Mouse (Mus musculus) thymus, postnatal 10 days (tissue): ENCODE measurements around the gene Cdx4.

Experiments used
- DNase-seq, 2 experiments: peaks; one replicate each; pipeline ENCODE4 v3.0.0; 2021; ENCODE audit warnings: low spot score in 2 of 2

The Cdx4 gene

GRCm38 (mm10) chrX:103321146-103321545 is at the start of gene Cdx4:
TSS of gene Cdx4 (plus strand) at chrX:103321398.
- DNase-seq, result no peak

GRCm38 (mm10) chrX:103274325-103274724 is 46.9 kb upstream of the Cdx4 start:
- DNase-seq, result no peak

GRCm38 (mm10) chrX:103286899-103287722 is 34.1 kb upstream of the Cdx4 start:
- no peak for DNase-seq

GRCm38 (mm10) chrX:103287846-103288377 is 33.3 kb upstream of the Cdx4 start:
- DNase-seq, result no peak

- DNase-seq, result no peak
These were observed 32.5 kb upstream of the Cdx4 start for GRCm38 (mm10) chrX:103288485-103289330.

GRCm38 (mm10) chrX:103298937-103299336 is 22.3 kb upstream of the Cdx4 start:
- no peak for DNase-seq

- no peak for DNase-seq
These were observed 12.9 kb upstream of the Cdx4 start for GRCm38 (mm10) chrX:103308262-103308661.

- no peak for DNase-seq
These were observed 9.5 kb upstream of the Cdx4 start for GRCm38 (mm10) chrX:103311723-103312122.

DNA sequence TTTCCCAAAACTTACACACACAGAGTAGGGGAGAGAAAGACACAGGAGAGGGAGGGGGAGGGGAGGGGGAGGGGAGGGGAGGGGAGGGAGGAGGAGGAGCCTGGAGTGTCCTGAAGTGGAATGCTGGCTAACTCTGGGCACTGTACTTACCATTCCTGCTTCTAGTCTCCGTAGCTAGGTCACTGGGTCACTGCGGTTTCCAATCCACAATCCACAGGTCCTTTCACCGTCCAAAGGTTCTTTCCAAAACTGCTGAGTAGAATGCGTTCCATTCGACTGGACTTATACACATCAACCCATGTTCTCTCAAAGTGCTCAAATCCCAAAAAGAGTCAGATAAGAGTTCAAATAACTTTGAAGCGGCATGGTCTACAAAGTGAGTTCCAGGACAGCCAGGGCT is 7.1 kb upstream of the Cdx4 start:
- no peak for DNase-seq

- no peak for DNase-seq
These were observed 4.7 kb downstream of the Cdx4 start for GRCm38 (mm10) chrX:103325900-103326299.

- DNase-seq, result no peak
These were observed 8.2 kb downstream of the Cdx4 start for GRCm38 (mm10) chrX:103329386-103329785.

DNA sequence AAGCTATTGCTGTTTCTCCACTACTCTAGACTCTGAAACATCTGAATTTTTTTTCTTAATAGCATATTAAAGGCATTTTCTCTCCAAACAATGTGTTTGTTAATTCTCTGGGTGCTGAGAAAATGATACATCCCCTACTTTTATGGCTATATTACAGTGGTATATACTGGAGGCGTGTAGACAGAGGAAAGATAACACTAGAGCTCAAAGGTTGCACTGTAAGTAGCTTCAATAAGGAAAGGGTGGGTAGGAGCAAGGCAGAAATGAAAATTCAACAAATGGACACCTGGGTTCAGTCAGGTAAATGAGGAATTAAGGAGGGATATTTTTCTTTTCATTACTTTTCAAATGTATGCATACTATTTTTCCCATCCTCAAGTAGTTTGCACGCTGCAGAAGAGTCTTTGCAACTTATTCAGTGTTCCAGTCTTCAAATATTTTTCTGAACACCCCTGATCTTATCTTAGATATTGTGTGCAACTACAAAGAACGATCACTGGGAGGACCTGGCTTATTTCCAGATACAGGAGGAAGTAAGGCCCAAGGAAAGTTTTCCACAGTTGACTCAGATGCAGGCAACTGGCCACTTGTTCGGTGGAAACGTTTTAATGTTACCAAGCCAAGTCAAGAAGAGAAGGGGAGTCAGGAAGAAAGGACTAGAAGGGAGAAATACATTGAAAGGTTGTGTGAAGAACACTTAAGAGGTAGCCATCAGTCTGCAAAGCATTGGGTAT is 10.1 kb downstream of the Cdx4 start:
- no peak for DNase-seq

DNA sequence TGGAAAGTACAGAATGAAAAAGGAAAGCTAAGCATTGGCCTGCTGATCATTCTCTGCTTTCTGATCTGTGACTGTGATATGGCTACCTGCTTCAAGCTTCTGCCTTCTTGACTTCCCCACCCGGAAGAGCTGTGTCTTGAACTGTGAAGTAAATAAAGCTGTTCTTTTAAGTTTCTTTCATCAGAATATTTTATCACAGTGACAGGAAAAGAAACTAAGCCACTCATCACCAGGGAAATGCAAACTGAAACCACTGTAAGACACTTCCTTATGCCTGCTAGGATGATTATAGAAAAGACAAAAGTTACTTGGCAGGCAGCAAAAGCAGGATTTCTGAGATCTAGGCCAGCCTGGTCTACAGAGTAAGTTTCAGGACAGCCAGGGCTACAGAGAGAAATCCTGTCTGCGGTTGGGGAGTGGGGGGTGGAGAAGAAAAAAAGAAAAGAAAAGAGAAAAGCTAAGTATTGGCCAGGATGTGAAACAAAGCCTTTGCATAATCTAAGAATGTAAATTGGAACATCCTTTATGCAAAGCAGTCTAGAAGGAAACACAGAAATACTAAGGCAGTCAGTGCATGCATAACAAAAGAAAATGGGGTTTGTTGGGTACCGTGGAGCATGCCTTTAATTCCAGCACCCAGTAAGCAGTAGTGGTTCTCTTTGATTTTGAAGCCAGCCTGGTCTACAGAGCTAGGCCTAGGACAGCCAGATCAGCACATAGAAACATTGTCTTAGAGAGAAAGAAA is 20.3 kb downstream of the Cdx4 start:
- no peak for DNase-seq

- DNase-seq, result no peak
These were observed 34.6 kb downstream of the Cdx4 start for GRCm38 (mm10) chrX:103355784-103356183.

DNA sequence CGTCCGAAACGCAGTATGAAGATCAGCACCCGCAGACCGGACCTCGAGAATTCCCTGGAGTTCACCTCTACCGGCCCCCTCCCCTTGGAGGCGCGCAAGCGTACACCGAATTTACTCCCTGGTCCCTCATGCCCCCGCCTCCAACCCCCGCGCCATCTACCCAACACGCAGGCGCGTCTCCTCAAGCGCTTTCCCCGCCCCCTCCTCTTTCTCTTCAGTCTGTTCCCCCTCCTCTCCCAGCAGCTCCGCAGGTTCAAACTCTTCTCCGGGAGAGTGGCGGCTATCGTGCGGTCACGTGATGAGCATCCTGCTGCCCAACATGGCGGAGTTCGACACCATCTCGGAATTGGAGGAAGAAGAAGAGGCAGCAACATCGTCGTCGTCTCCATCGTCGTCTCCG is 35.1 kb downstream of the Cdx4 start, which contains the start of gene Chic1:
TSS of gene Chic1 (plus strand) at position 190 of the 400 bp plus-strand sequence.
- peak; percentile 7 to 14 for DNase-seq

- no peak for DNase-seq
These were observed 35.6 kb downstream of the Cdx4 start for GRCm38 (mm10) chrX:103356761-103357236.

DNA sequence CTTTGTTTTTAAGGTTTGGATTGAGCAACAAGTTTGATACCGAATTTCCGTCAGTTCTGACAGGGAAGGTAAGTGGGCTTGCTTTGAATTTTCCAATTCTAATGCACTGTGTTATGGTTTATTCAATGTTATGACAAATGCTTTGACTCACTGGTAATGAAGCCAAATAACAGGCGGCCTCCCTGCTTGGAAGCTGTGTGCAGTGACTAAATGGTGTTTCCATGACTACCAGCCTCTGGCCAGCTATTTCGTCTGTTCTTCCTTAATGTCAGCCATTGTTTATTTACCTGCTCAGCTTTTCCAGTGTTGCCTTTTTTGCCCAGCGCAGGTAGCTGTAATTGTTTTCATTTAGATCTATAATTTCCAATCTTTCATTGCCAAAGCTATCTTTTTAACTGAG is 45.0 kb downstream of the Cdx4 start:
- no peak for DNase-seq

DNA sequence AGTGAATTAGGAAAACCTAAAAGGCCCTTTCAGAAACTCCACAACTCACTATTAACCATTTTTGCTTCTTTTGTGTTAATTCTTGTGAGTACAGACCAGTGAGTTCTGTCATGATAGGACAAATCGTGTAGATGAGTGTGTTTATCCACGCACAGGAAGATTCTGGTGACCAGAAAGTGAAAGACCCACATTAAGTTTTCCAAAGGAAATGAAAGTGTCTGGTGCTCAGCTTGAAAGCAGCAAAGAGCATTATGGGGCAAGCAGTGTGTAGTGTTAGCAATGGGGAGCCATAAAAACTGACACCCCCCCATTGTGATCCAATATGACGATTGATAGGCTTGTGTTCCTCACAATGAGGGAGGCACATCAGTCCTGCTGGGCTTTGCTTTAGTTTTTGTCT is 47.5 kb downstream of the Cdx4 start:
- no peak for DNase-seq

DNA sequence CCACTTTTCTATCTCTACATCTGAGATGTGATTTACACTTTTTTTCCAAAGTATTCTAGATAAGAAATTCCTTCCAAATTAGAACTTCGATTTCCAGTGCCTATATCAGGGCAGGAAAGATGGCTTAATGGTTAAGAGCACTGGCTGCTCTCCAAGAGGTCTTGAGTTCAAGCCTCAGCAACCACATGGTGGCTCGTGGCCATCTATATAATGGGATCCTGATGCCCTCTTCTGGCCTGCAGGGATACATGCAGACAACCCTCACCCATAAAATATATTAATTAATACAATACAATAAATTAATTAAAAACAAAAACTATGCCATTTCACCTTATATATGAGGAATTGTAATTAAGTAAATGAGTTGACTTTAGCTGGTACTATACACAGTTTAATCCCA is 50.0 kb downstream of the Cdx4 start:
- no peak for DNase-seq

DNA sequence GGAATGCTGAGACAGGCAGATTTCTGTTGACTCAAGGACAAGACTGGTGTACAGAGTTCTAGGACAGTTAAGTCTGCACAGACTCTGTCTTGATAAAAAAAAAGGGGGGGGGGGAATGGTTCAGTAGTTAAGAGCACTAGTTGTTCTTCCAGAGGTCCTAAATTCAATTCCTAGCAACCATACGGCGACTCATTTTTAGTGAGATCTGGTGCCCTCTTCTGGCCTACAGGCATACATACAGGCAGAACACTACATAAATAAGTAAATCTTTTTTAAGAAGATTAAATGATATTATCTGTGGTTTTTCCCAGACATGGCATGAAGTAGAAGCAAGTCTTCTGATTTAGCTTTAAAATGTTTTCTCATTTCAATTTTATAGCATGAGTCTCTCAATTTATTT is 50.4 kb downstream of the Cdx4 start:
- DNase-seq, result no peak

DNA sequence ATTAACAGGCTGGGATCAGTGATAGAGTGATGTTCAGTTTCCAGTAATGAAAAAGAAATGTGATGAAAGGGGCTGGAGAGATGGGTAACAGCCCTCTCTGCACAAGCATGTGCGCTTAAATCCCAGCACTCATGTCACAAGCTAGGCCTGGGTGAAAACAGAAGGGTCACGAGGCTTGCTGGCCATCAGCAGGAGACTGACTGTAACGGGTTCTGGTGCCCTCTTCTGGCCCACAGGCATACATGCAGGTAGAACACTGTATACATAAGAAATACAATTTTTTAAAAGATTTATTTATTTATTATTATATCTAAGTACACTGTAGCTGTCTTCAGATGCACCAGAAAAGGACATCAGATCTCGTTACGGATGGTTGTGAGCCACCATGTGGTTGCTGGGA is 53.1 kb downstream of the Cdx4 start:
- DNase-seq, result no peak
